Comparison of ENCODE assay signal across 8 mouse cellular contexts in genomic region chr6:124915942-124916694, GRCm38 (mm10). TPM values are rescaled to one million over a fixed set of nuclear protein-coding genes. Genes with fewer than 3 reads are reported as not detected.
DNase-seq lines count a peak whose midpoint lies in the region; ATAC-seq and TF ChIP-seq lines count a peak whose summit lies in the region.

No protein-coding gene starts in this region.

- no peaks in the 10 kb centered on the region for H3K9me3 ChIP-seq in ES-Bruce4 (replicated peaks; ENCODE audit: control insufficient read depth, insufficient read depth, low read length, poor library complexity, severe bottlenecking)
- no peaks in the 10 kb centered on the region for H3K9me3 ChIP-seq in forebrain, embryonic 11.5 days (ENCODE audit: control insufficient read depth, low read length)
- H3K9me3 ChIP-seq in intestine, embryonic 14.5 days (ENCODE audit: control insufficient read depth, low read length), result no peaks in the 10 kb centered on the region
- no peaks in the 10 kb centered on the region for H3K9me3 ChIP-seq in neural tube, embryonic 13.5 days

- intact Hi-C loops in left cerebral cortex, postnatal 25 days (cut with DNase I), result loop anchor here (5.0 kb wide), 2 partner anchors 91 to 181 kb away; partner anchors contain the start of genes Chd4 and Zfp384
- intact Hi-C loops in gastrocnemius, postnatal 36 days (cut with DNase I), result loop anchor here (5.0 kb wide), 1 partner anchor 59 kb away; the partner anchor contains the start of gene P3h3

- no peaks in the 10 kb centered on the region for H3K27me3 ChIP-seq in ES-Bruce4 (ENCODE audit: control insufficient read depth, insufficient read depth, low read length, poor library complexity, severe bottlenecking)
- no peaks in the 10 kb centered on the region for H3K27me3 ChIP-seq in forebrain, embryonic 11.5 days (ENCODE audit: control insufficient read depth, insufficient read depth, low read length)
- H3K27me3 ChIP-seq in intestine, embryonic 14.5 days (replicated peaks; ENCODE audit: control insufficient read depth, insufficient read depth, low read length), result no peaks in the 10 kb centered on the region
- H3K27me3 ChIP-seq in neural tube, embryonic 13.5 days, result no peaks in the 10 kb centered on the region

- H3K36me3 ChIP-seq in ES-Bruce4 (ENCODE audit: control insufficient read depth, insufficient read depth, low read length, poor library complexity, severe bottlenecking), result 0 out of 2 replicates have a peak, but pooled peaks cover 6% of the 10 kb centered on the region
- H3K36me3 ChIP-seq in forebrain, embryonic 11.5 days (ENCODE audit: control insufficient read depth, insufficient read depth, low read length), result peaks cover 8% of the 10 kb centered on the region; the same call in 1 of the 2 replicates
- H3K36me3 ChIP-seq in intestine, embryonic 14.5 days (ENCODE audit: control insufficient read depth, insufficient read depth, low read length), result peaks cover 27% of the 10 kb centered on the region
- peaks cover 26% of the 10 kb centered on the region for H3K36me3 ChIP-seq in neural tube, embryonic 13.5 days

- TF ChIP-seq CTCF in ES-Bruce4 (IDR thresholded peaks at IDR 0.05; ENCODE audit: low read depth, low read length), result no peak

- peaks cover 3% of the 10 kb centered on the region for H3K4me1 ChIP-seq in ES-Bruce4 (ENCODE audit: control insufficient read depth, insufficient read depth, low read length)
- H3K4me1 ChIP-seq in forebrain, embryonic 11.5 days (replicated peaks; ENCODE audit: control insufficient read depth, insufficient read depth, low read length), result peaks cover 30% of the 10 kb centered on the region
- peaks cover 48% of the 10 kb centered on the region for H3K4me1 ChIP-seq in intestine, embryonic 14.5 days (replicated peaks; ENCODE audit: control insufficient read depth, insufficient read depth, low read length)
- H3K4me1 ChIP-seq in neural tube, embryonic 13.5 days (replicated peaks), result peaks cover 65% of the 10 kb centered on the region

- no peak for TF ChIP-seq EP300 in ES-Bruce4 (IDR thresholded peaks at IDR 0.05; ENCODE audit: insufficient read depth, low read depth, low read length)

- peak overlapping the region; percentile 91 for H3K4me3 ChIP-seq in ES-Bruce4 (ENCODE audit: low read depth, low read length)
- peak overlapping the region; percentile 96 for H3K4me3 ChIP-seq in forebrain, embryonic 11.5 days (ENCODE audit: low read depth, low read length)
- peak overlapping the region; percentile 76 for H3K4me3 ChIP-seq in intestine, embryonic 14.5 days (ENCODE audit: low read depth, low read length)
- H3K4me3 ChIP-seq in neural tube, embryonic 13.5 days, result peak overlapping the region; percentile 81

- peak; percentile 48 to 79 for DNase-seq in adrenal gland, adult (ENCODE audit: inconsistent age in 2 of 2, low spot score in 1 of 2)
- DNase-seq in adrenal gland, postnatal 4 days (ENCODE audit: low spot score in 2 of 2), result no peak
- peak; percentile 71 for DNase-seq in forebrain, embryonic 11.5 days (ENCODE audit: low spot score)
- no peak for DNase-seq in intestine, embryonic 14.5 days (ENCODE audit: low spot score)
- peak; percentile 81 to 87 for DNase-seq in left cerebral cortex, postnatal 25 days (ENCODE audit: low spot score in 2 of 2)
- no peak for DNase-seq in gastrocnemius, postnatal 36 days

- ATAC-seq in forebrain, embryonic 11.5 days (replicated peaks; ENCODE audit: low FRiP score), result no peak
- no peak for ATAC-seq in intestine, embryonic 14.5 days (replicated peaks; ENCODE audit: low FRiP score, low TSS enrichment, low read depth)
- 0 out of 2 replicates have a peak, but pooled peaks have one; percentile 0 for ATAC-seq in neural tube, embryonic 13.5 days (ENCODE audit: low read depth)

- peak overlapping the region; percentile 99 for H3K4me2 ChIP-seq in forebrain, embryonic 11.5 days (ENCODE audit: low read depth, low read length, severe bottlenecking)
- H3K4me2 ChIP-seq in intestine, embryonic 14.5 days (ENCODE audit: low read length), result peak overlapping the region; percentile 82
- H3K4me2 ChIP-seq in neural tube, embryonic 13.5 days, result peak overlapping the region; percentile 98

- peak overlapping the region; percentile 99 for H3K9ac ChIP-seq in ES-Bruce4 (ENCODE audit: low read depth, poor library complexity, severe bottlenecking)
- peak overlapping the region; percentile 98 for H3K9ac ChIP-seq in forebrain, embryonic 11.5 days (ENCODE audit: low read length)
- H3K9ac ChIP-seq in intestine, embryonic 14.5 days (ENCODE audit: low read length), result peak overlapping the region; percentile 99
- H3K9ac ChIP-seq in neural tube, embryonic 13.5 days, result peak overlapping the region; percentile 100

- TF ChIP-seq POLR2A in ES-Bruce4 (IDR thresholded peaks at IDR 0.05; ENCODE audit: insufficient read depth, low read length), result no peak

- WGBS in forebrain, embryonic 11.5 days, result 3% methylated on average over 12 of the region's 12 CpGs
- 3% methylated on average over 12 of the region's 12 CpGs for WGBS in intestine, embryonic 14.5 days
- 4% methylated on average over 12 of the region's 12 CpGs for WGBS in neural tube, embryonic 13.5 days

- no peak overlapping the region for H3K27ac ChIP-seq in ES-Bruce4 (ENCODE audit: insufficient read depth, low read length)
- H3K27ac ChIP-seq in forebrain, embryonic 11.5 days (ENCODE audit: low read depth, low read length), result peak overlapping the region; percentile 99
- H3K27ac ChIP-seq in intestine, embryonic 14.5 days (ENCODE audit: low read depth), result peak overlapping the region; percentile 99; the same call in 1 of the 2 replicates
- H3K27ac ChIP-seq in neural tube, embryonic 13.5 days (replicated peaks), result peak overlapping the region; percentile 100

RNA-seq across cellular contexts. Expression of gene Ptms, which starts 3.8 kb away (rescaled TPM):
- total RNA-seq in adrenal gland, postnatal 4 days (2021), result 100 to 1,000 TPM; 692 to 728 TPM
- 382 and 383 TPM in 2 replicates for polyA plus RNA-seq in ES-Bruce4 (2011; ENCODE audit: insufficient read depth, insufficient read length, low read depth, missing spikeins)
- 369 and 455 TPM in 2 replicates for polyA plus RNA-seq in forebrain, embryonic 11.5 days (2014; fragmentation: Nextera tagmentation; extraction: Ambion mirVana)
- polyA plus RNA-seq in intestine, embryonic 14.5 days (2014; fragmentation: Nextera tagmentation; extraction: Ambion mirVana), result 232 and 257 TPM in 2 replicates
- total RNA-seq in left cerebral cortex, postnatal 25 days (2021), result 1,000 to 10,000 TPM in 1 of 2 experiments, 100 to 1,000 TPM in 1; 954 to 1,041 TPM
- 797 TPM in 2 replicates for polyA plus RNA-seq in neural tube, embryonic 13.5 days (2015; fragmentation: Nextera tagmentation; extraction: Ambion mirVana)
- 100 to 1,000 TPM; 101 to 129 TPM for total RNA-seq in gastrocnemius, postnatal 36 days (2021)

RNA-seq across cellular contexts. Expression of gene Lag3, which starts 4.6 kb away (rescaled TPM):
- 1 to 10 TPM; 1.5 to 1.7 TPM for total RNA-seq in adrenal gland, postnatal 4 days (2021)
- 4.0 and 5.9 TPM in 2 replicates for polyA plus RNA-seq in ES-Bruce4 (2011; ENCODE audit: insufficient read depth, insufficient read length, low read depth, missing spikeins)
- 2.3 and 2.5 TPM in 2 replicates for polyA plus RNA-seq in forebrain, embryonic 11.5 days (2014; fragmentation: Nextera tagmentation; extraction: Ambion mirVana)
- 1.8 and 2.1 TPM in 2 replicates for polyA plus RNA-seq in intestine, embryonic 14.5 days (2014; fragmentation: Nextera tagmentation; extraction: Ambion mirVana)
- 1 to 10 TPM; 2.9 to 3.6 TPM for total RNA-seq in left cerebral cortex, postnatal 25 days (2021)
- 2.2 and 3.2 TPM in 2 replicates for polyA plus RNA-seq in neural tube, embryonic 13.5 days (2015; fragmentation: Nextera tagmentation; extraction: Ambion mirVana)
- total RNA-seq in gastrocnemius, postnatal 36 days (2021), result under 1 TPM in 1 of 2 experiments, not detected in 1; 0.25 TPM

RNA-seq across cellular contexts. Expression of gene Mlf2, which starts 15.1 kb away (rescaled TPM):
- total RNA-seq in adrenal gland, postnatal 4 days (2021), result 100 to 1,000 TPM; 257 to 265 TPM
- 263 and 294 TPM in 2 replicates for polyA plus RNA-seq in ES-Bruce4 (2011; ENCODE audit: insufficient read depth, insufficient read length, low read depth, missing spikeins)
- polyA plus RNA-seq in forebrain, embryonic 11.5 days (2014; fragmentation: Nextera tagmentation; extraction: Ambion mirVana), result 450 and 480 TPM in 2 replicates
- 352 and 357 TPM in 2 replicates for polyA plus RNA-seq in intestine, embryonic 14.5 days (2014; fragmentation: Nextera tagmentation; extraction: Ambion mirVana)
- 100 to 1,000 TPM; 648 to 675 TPM for total RNA-seq in left cerebral cortex, postnatal 25 days (2021)
- polyA plus RNA-seq in neural tube, embryonic 13.5 days (2015; fragmentation: Nextera tagmentation; extraction: Ambion mirVana), result 535 and 552 TPM in 2 replicates
- total RNA-seq in gastrocnemius, postnatal 36 days (2021), result 100 to 1,000 TPM; 201 to 209 TPM

RNA-seq across cellular contexts. Expression of gene Cd4, which starts 28.1 kb away (rescaled TPM):
- under 1 TPM; 0.62 to 0.84 TPM for total RNA-seq in adrenal gland, postnatal 4 days (2021)
- polyA plus RNA-seq in ES-Bruce4 (2011; ENCODE audit: insufficient read depth, insufficient read length, low read depth, missing spikeins), result not detected in 2 replicates
- not detected in 2 replicates for polyA plus RNA-seq in forebrain, embryonic 11.5 days (2014; fragmentation: Nextera tagmentation; extraction: Ambion mirVana)
- polyA plus RNA-seq in intestine, embryonic 14.5 days (2014; fragmentation: Nextera tagmentation; extraction: Ambion mirVana), result 0.28 and 0.37 TPM in 2 replicates
- 1 to 10 TPM; 2.8 to 8.7 TPM for total RNA-seq in left cerebral cortex, postnatal 25 days (2021)
- polyA plus RNA-seq in neural tube, embryonic 13.5 days (2015; fragmentation: Nextera tagmentation; extraction: Ambion mirVana), result 0.21 TPM in 1 of 2 replicates, not detected in the other
- 1 to 10 TPM in 1 of 2 experiments, not detected in 1; 2.8 TPM for total RNA-seq in gastrocnemius, postnatal 36 days (2021)

RNA-seq across cellular contexts. Expression of gene Cops7a, which starts 49.2 kb away (rescaled TPM):
- 100 to 1,000 TPM; 143 to 151 TPM for total RNA-seq in adrenal gland, postnatal 4 days (2021)
- polyA plus RNA-seq in ES-Bruce4 (2011; ENCODE audit: insufficient read depth, insufficient read length, low read depth, missing spikeins), result 145 and 154 TPM in 2 replicates
- polyA plus RNA-seq in forebrain, embryonic 11.5 days (2014; fragmentation: Nextera tagmentation; extraction: Ambion mirVana), result 111 and 122 TPM in 2 replicates
- polyA plus RNA-seq in intestine, embryonic 14.5 days (2014; fragmentation: Nextera tagmentation; extraction: Ambion mirVana), result 155 and 159 TPM in 2 replicates
- total RNA-seq in left cerebral cortex, postnatal 25 days (2021), result 100 to 1,000 TPM; 149 to 163 TPM
- 85.4 and 96.4 TPM in 2 replicates for polyA plus RNA-seq in neural tube, embryonic 13.5 days (2015; fragmentation: Nextera tagmentation; extraction: Ambion mirVana)
- 100 to 1,000 TPM in 1 of 2 experiments, 10 to 100 TPM in 1; 98.3 to 107 TPM for total RNA-seq in gastrocnemius, postnatal 36 days (2021)

Comparison
In these comparisons a context has a peak if more than half of its experiments do, and no peak if none do; other contexts are left out.
1. DNase-seq: peak in adrenal gland, adult (2 of 2), forebrain, embryonic 11.5 days (single experiment) and left cerebral cortex, postnatal 25 days (2 of 2); none in adrenal gland, postnatal 4 days (0 of 2), intestine, embryonic 14.5 days (single experiment) and gastrocnemius, postnatal 36 days (0 of 2).
2. Peak in every context shown above with its lines, with median percentiles within 50 percentile points of each other: H3K4me3 ChIP-seq, H3K9ac ChIP-seq and H3K4me2 ChIP-seq.